Mouse (Mus musculus): ENCODE data around the gene Tex21. TPM values are rescaled to one million over a fixed set of nuclear protein-coding genes. Genes with fewer than 3 reads are reported as not detected.
"Not testable (repeated sequence)": the region's sequence is repeated elsewhere in the genome, so short reads cannot be mapped to it uniquely, and the experiment has no call there.

The Tex21 gene
- polyA plus RNA-seq, 1 experiment from 2014 or later: not detected

GRCm38 (mm10) chr12:76230644-76231043 lies 15.9 kb downstream of the Tex21 start:
- Histone ChIP-seq H3K36me3 (ENCODE audit: control insufficient read depth, insufficient read depth, low read length) (no peaks in the 10 kb centered on the region), H3K27me3 (ENCODE audit: control insufficient read depth, insufficient read depth, low read length) (no peaks in the 10 kb centered on the region), H3K4me1 (ENCODE audit: control insufficient read depth, insufficient read depth, low read length) (no peaks in the 10 kb centered on the region), H3K9me3 (ENCODE audit: control insufficient read depth, low read length) (no peaks in the 10 kb centered on the region), H3K27ac (ENCODE audit: low read depth, low read length) (no peak overlapping the region), H3K9ac (ENCODE audit: low read length) (no peak overlapping the region), H3K4me3 (ENCODE audit: low read depth, low read length) (no peak overlapping the region), H3K4me2 (no peak overlapping the region)
- DNase-seq (ENCODE audit: low spot score, missing footprints) (no peak), ATAC-seq (ENCODE audit: low FRiP score) (no peak)
- 81% methylated on average over 6 of the region's 6 CpGs for WGBS

- not testable (repeated sequence) for H3K4me3 ChIP-seq (ENCODE audit: low read depth, low read length); H3K9me3 ChIP-seq (ENCODE audit: control insufficient read depth, low read length); H3K27me3 ChIP-seq (ENCODE audit: control insufficient read depth, insufficient read depth, low read length); H3K4me1 ChIP-seq (ENCODE audit: control insufficient read depth, insufficient read depth, low read length); DNase-seq (ENCODE audit: low spot score, missing footprints); H3K9ac ChIP-seq (ENCODE audit: low read length); H3K27ac ChIP-seq (ENCODE audit: low read depth, low read length); H3K36me3 ChIP-seq (ENCODE audit: control insufficient read depth, insufficient read depth, low read length); ATAC-seq (ENCODE audit: low FRiP score); H3K4me2 ChIP-seq
- WGBS: 59% methylated on average over 2 of the region's 8 CpGs
These were observed 24.4 kb downstream of the Tex21 start for GRCm38 (mm10) chr12:76222104-76222503.

- Histone ChIP-seq H3K9me3 (ENCODE audit: control insufficient read depth, low read length) (no peaks in the 10 kb centered on the region), H3K27ac (ENCODE audit: low read depth, low read length) (no peak overlapping the region), H3K27me3 (ENCODE audit: control insufficient read depth, insufficient read depth, low read length) (no peaks in the 10 kb centered on the region), H3K4me3 (ENCODE audit: low read depth, low read length) (no peak overlapping the region), H3K4me2 (no peak overlapping the region), H3K9ac (ENCODE audit: low read length) (no peak overlapping the region), H3K36me3 (ENCODE audit: control insufficient read depth, insufficient read depth, low read length) (no peaks in the 10 kb centered on the region), H3K4me1 (ENCODE audit: control insufficient read depth, insufficient read depth, low read length) (no peaks in the 10 kb centered on the region)
- ATAC-seq (ENCODE audit: low FRiP score) (no peak), DNase-seq (ENCODE audit: low spot score, missing footprints) (no peak)
- 68% methylated on average over 11 of the region's 11 CpGs for WGBS
These were observed 29.8 kb downstream of the Tex21 start for GRCm38 (mm10) chr12:76216716-76217115.

DNA sequence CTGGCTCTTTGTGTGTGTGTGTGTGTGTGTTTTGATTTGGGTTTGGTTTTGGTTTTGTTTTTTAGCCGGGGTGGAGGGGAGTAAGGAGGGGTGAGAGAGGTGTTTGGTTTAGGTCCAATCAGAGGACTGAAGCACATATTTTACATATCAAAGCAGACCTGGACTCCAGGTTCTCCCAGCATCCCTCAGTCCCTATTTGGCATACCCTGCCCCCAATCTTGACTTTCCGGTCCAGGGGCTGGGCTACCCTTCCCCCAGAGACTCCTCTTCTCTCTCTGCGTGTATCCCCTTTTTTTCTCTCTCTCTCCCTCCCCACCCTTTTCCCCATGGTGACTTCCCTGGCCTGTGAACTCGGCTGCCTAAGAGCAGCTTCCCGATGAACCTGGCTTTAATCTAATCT lies 31.4 kb downstream of the Tex21 start:
- Histone ChIP-seq H3K9ac (ENCODE audit: low read length) (no peak overlapping the region), H3K27me3 (ENCODE audit: control insufficient read depth, insufficient read depth, low read length) (no peaks in the 10 kb centered on the region), H3K9me3 (ENCODE audit: control insufficient read depth, low read length) (no peaks in the 10 kb centered on the region), H3K4me2 (no peak overlapping the region), H3K36me3 (ENCODE audit: control insufficient read depth, insufficient read depth, low read length) (no peaks in the 10 kb centered on the region), H3K4me3 (ENCODE audit: low read depth, low read length) (no peak overlapping the region), H3K27ac (ENCODE audit: low read depth, low read length) (no peak overlapping the region), H3K4me1 (ENCODE audit: control insufficient read depth, insufficient read depth, low read length) (no peaks in the 10 kb centered on the region)
- no peak for ATAC-seq (ENCODE audit: low FRiP score)
- WGBS: 27% methylated on average over 5 of the region's 5 CpGs
- DNase-seq (ENCODE audit: low spot score, missing footprints): no peak

DNA sequence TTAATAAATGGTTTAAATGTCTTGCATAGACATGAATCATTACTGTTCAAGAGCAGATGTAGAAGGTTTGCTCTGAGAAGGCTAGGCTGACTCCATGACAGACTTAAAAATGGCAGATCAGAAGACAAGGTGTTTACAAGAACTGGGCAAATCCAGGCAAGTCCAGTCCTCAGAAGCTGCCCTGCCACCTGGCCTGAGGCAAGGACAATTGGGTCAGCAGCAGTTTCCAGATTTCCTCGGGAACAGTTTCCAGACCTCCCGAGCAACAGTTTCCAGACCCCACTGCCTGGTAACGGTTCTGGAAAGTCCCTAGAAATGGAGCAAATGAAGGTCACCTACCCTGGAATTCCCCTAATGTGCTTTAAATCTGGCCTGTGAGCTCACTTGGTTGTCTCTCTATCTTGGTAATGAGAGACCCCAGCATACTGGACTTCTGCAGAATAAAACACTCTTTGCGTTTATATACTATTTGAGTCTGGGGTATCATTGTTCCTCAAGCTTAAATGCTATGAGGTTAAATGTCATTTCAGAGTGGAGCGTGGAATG lies 37.0 kb downstream of the Tex21 start:
- H3K4me2 ChIP-seq: no peak overlapping the region
- no peaks in the 10 kb centered on the region for H3K27me3 ChIP-seq (ENCODE audit: control insufficient read depth, insufficient read depth, low read length)
- H3K4me3 ChIP-seq (ENCODE audit: low read depth, low read length): no peak overlapping the region
- H3K27ac ChIP-seq (ENCODE audit: low read depth, low read length): no peak overlapping the region
- ATAC-seq (ENCODE audit: low FRiP score): no peak
- DNase-seq (ENCODE audit: low spot score, missing footprints): peak; percentile 56
- H3K4me1 ChIP-seq (ENCODE audit: control insufficient read depth, insufficient read depth, low read length): no peaks in the 10 kb centered on the region
- H3K36me3 ChIP-seq (ENCODE audit: control insufficient read depth, insufficient read depth, low read length): no peaks in the 10 kb centered on the region
- no peaks in the 10 kb centered on the region for H3K9me3 ChIP-seq (ENCODE audit: control insufficient read depth, low read length)
- 92% methylated on average over 5 of the region's 5 CpGs for WGBS
- H3K9ac ChIP-seq (ENCODE audit: low read length): no peak overlapping the region

DNA sequence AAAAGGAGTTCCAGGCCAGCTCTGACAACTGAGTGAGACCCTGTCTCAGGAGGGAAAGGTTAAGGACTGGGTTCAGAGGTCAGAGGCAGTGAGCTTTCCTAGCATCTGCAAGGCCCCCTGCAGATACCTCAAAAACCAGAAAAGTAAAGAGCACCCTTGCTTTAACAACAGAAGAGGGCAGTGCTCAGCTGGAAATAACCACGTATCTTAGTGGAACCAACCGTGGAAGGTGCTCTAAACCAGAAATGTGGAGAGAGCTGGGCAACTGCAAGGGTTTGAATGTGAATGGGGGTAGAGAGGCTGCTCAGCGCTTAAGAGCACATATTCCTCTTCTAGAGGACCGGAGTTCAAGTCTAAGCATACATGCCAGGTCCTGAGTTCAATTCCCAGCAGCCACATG lies 46.2 kb downstream of the Tex21 start:
- Histone ChIP-seq H3K4me3 (ENCODE audit: low read depth, low read length) (no peak overlapping the region), H3K9ac (ENCODE audit: low read length) (no peak overlapping the region), H3K27ac (ENCODE audit: low read depth, low read length) (no peak overlapping the region), H3K4me2 (no peak overlapping the region), H3K27me3 (ENCODE audit: control insufficient read depth, insufficient read depth, low read length) (no peaks in the 10 kb centered on the region; the same call in 1 of the 2 replicates), H3K9me3 (ENCODE audit: control insufficient read depth, low read length) (no peaks in the 10 kb centered on the region), H3K4me1 (ENCODE audit: control insufficient read depth, insufficient read depth, low read length) (no peaks in the 10 kb centered on the region), H3K36me3 (ENCODE audit: control insufficient read depth, insufficient read depth, low read length) (no peaks in the 10 kb centered on the region)
- DNase-seq (ENCODE audit: low spot score, missing footprints): no peak
- ATAC-seq (ENCODE audit: low FRiP score): no peak
- 70% methylated on average over 4 of the region's 4 CpGs for WGBS

- no peak overlapping the region for H3K4me3 ChIP-seq (ENCODE audit: low read depth, low read length)
These were observed 49.5 kb downstream of the Tex21 start for GRCm38 (mm10) chr12:76197071-76197470.

DNA sequence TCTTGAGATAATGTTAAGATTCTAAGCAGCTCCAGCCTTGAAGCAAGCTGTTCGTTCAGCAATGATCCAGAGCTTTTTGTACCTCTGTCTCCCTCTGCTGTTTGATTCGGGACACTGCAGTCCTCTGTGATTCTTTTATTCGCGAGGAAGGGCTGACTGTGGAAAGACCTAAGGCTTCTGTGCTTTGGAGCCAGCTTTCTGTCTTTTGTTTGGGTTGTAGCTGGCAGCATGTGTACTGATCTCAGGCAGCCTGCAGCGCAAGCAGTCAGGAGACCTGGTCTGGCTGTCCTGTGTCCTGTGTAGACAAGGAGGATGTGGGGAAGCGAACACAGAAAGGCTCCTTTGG lies 49.9 kb downstream of the Tex21 start:
- ATAC-seq (ENCODE audit: low FRiP score): peak; percentile 79
- Histone ChIP-seq H3K4me3 (ENCODE audit: low read depth, low read length) (no peak overlapping the region), H3K27me3 (ENCODE audit: control insufficient read depth, insufficient read depth, low read length) (no peaks in the 10 kb centered on the region; the same call in 1 of the 2 replicates), H3K4me2 (peak overlapping the region; percentile 84), H3K27ac (ENCODE audit: low read depth, low read length) (no peak overlapping the region), H3K9ac (ENCODE audit: low read length) (peak overlapping the region; percentile 61), H3K4me1 (ENCODE audit: control insufficient read depth, insufficient read depth, low read length) (no peaks in the 10 kb centered on the region), H3K9me3 (ENCODE audit: control insufficient read depth, low read length) (no peaks in the 10 kb centered on the region), H3K36me3 (ENCODE audit: control insufficient read depth, insufficient read depth, low read length) (no peaks in the 10 kb centered on the region)
- 9% methylated on average over 6 of the region's 6 CpGs for WGBS
- DNase-seq (ENCODE audit: low spot score, missing footprints): peak; percentile 99

More at GRCm38 (mm10) chr12:76197071-76197470, 49.5 kb downstream of the Tex21 start:
- no peaks in the 10 kb centered on the region for H3K4me1 ChIP-seq (ENCODE audit: control insufficient read depth, insufficient read depth, low read length)
- H3K9ac ChIP-seq (ENCODE audit: low read length): peak overlapping the region; percentile 61
- 36% methylated on average over 8 of the region's 8 CpGs for whole genome bisulfite sequencing
- H3K36me3 ChIP-seq (ENCODE audit: control insufficient read depth, insufficient read depth, low read length): no peaks in the 10 kb centered on the region
- DNase-seq (ENCODE audit: low spot score, missing footprints): peak; percentile 87
- peak overlapping the region; percentile 84 for H3K4me2 ChIP-seq
- H3K27ac ChIP-seq (ENCODE audit: low read depth, low read length): no peak overlapping the region
- H3K9me3 ChIP-seq (ENCODE audit: control insufficient read depth, low read length): no peaks in the 10 kb centered on the region
- peak; percentile 76 for ATAC-seq (ENCODE audit: low FRiP score)
- no peaks in the 10 kb centered on the region; the same call in 1 of the 2 replicates for H3K27me3 ChIP-seq (ENCODE audit: control insufficient read depth, insufficient read depth, low read length)

GRCm38 (mm10) chr12:76195912-76196708 lies 50.4 kb downstream of the Tex21 start:
- under 1% methylated on average over 22 of the region's 22 CpGs for WGBS
- Histone ChIP-seq H3K9me3 (ENCODE audit: control insufficient read depth, low read length) (no peaks in the 10 kb centered on the region), H3K4me3 (ENCODE audit: low read depth, low read length) (peak overlapping the region; percentile 31), H3K4me1 (ENCODE audit: control insufficient read depth, insufficient read depth, low read length) (no peaks in the 10 kb centered on the region), H3K4me2 (peak overlapping the region; percentile 84), H3K27ac (ENCODE audit: low read depth, low read length) (no peak overlapping the region), H3K27me3 (ENCODE audit: control insufficient read depth, insufficient read depth, low read length) (no peaks in the 10 kb centered on the region; the same call in 1 of the 2 replicates), H3K36me3 (ENCODE audit: control insufficient read depth, insufficient read depth, low read length) (no peaks in the 10 kb centered on the region), H3K9ac (ENCODE audit: low read length) (peak overlapping the region; percentile 13)
- peak; percentile 97 for DNase-seq (ENCODE audit: low spot score, missing footprints)
- peak; percentile 90 for ATAC-seq (ENCODE audit: low FRiP score)

Measured in midbrain, embryonic 11.5 days (tissue).